Mouse (Mus musculus) midbrain, embryonic 11.5 days (tissue): ENCODE measurements around the gene Klf12. TPM values are rescaled to one million over a fixed set of nuclear protein-coding genes. Genes with fewer than 3 reads are reported as not detected.

Source experiments
- ATAC-seq: fragments of 200-750 bp; cut with Nextera tagmentation; 2 replicates; pipeline ENCODE4 v1.8.0; 2017; ENCODE audit warnings: moderate TSS enrichment, moderate library complexity; ENCODE audit not compliant: low FRiP score
- DNase-seq: peaks from one replicate; pipeline ENCODE4 v3.0.0; 2015; ENCODE audit warnings: low spot score; ENCODE audit errors: missing footprints
- H3K27ac ChIP-seq: fragments of 300-500 bp; sonication (generic); 2 replicates; pipeline ENCODE4 v1.5.1; 2014; ENCODE audit warnings: low read depth, low read length
- H3K27me3 ChIP-seq: fragments of 300-500 bp; sonication (generic); 2 replicates; pipeline ENCODE4 v1.6.1; 2014; ENCODE audit warnings: mild to moderate bottlenecking, low read length, moderate library complexity, mixed read lengths; ENCODE audit not compliant: control insufficient read depth, insufficient read depth
- H3K36me3 ChIP-seq: fragments of 300-500 bp; sonication (generic); 2 replicates; pipeline ENCODE4 v1.6.1; 2014; ENCODE audit warnings: mild to moderate bottlenecking, low read length, moderate library complexity, mixed read lengths; ENCODE audit not compliant: control insufficient read depth, insufficient read depth
- H3K4me1 ChIP-seq: fragments of 300-500 bp; sonication (generic); 2 replicates; pipeline ENCODE4 v1.6.1; 2014; ENCODE audit warnings: low read length; ENCODE audit not compliant: control insufficient read depth, insufficient read depth
- H3K4me2 ChIP-seq: fragments of 300-500 bp; sonication (generic); 2 replicates; pipeline ENCODE4 v1.6.1; 2014; ENCODE audit warnings: mild to moderate bottlenecking, moderate library complexity
- H3K4me3 ChIP-seq: fragments of 300-500 bp; sonication (generic); 2 replicates; pipeline ENCODE4 v1.5.1; 2014; ENCODE audit warnings: low read depth, low read length
- H3K9ac ChIP-seq: fragments of 300-500 bp; sonication (generic); 2 replicates; pipeline ENCODE4 v1.6.1; 2014; ENCODE audit warnings: low read length
- H3K9me3 ChIP-seq: fragments of 300-500 bp; sonication (generic); 2 replicates; pipeline ENCODE4 v1.6.1; 2016; ENCODE audit warnings: low read length; ENCODE audit not compliant: control insufficient read depth
- WGBS: fragments of 180-500 bp; shearing (Covaris S2); extraction: QIAGEN DNeasy Blood & Tissue Kit; methylation state at CpG from one replicate; pipeline ENCODE4 v1.1.7; 2014; 5-methylcytosine and 5-hydroxymethylcytosine counted together
- polyA plus RNA-seq: library from polyadenylated mRNA; unstranded; fragments of >200 nt; fragmentation: Nextera tagmentation; extraction: Ambion mirVana; gene quantifications from 2 replicates; pipeline ENCODE4 v1.2.1, GENCODE M21; 2014

The Klf12 gene
- polyA plus RNA-seq, 1 experiment from 2014 or later = 27.7 TPM

DNA sequence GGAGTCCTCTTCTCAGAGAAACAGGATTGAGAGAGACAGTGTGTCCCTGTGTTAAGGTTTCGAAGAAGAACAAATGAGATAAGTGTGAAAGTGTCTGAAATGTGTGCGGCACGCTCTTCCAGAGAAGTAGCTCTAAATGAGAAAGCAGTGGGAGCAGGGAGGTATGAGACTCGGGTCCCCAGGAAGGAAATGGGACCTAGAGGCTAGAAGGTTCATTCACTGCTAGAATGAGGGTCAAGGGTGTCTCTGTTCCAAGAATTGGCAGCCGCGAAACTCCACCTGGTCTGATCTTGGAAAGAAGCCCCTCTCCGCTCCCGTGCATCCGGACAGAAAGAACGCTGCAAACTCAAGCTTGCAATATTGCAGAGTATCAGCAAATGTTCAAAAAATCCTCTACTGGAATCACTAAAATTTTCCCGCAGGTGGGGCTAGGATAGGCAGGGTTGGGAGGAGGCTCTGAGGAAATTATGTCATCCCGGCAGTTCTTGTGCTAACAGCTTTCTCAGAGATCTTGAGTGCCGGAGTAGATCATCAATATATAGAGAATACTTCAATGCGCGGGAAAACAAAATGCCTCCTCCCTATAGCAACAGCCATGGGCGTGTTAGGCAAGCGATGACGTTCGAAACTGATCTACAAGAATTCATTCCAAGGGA is 2.2 kb upstream of the Klf12 start:
- no peak for ATAC-seq
- peak overlapping the region; percentile 85 for H3K9ac ChIP-seq
- no peaks in the 10 kb centered on the region; the same call in none of the 2 replicates for H3K27me3 ChIP-seq
- peak; percentile 91 for DNase-seq
- H3K9me3 ChIP-seq = no peaks in the 10 kb centered on the region
- peak overlapping the region; percentile 89 for H3K4me2 ChIP-seq
- H3K36me3 ChIP-seq = no peaks in the 10 kb centered on the region
- H3K4me1 ChIP-seq = peaks cover 16% of the 10 kb centered on the region; the same call in 1 of the 2 replicates
- H3K27ac ChIP-seq = peak overlapping the region; percentile 92; the same call in 1 of the 2 replicates
- 6% methylated on average over 19 of the region's 19 CpGs for whole genome bisulfite sequencing
- peak overlapping the region; percentile 58 for H3K4me3 ChIP-seq

- H3K4me1 ChIP-seq = peaks cover 19% of the 10 kb centered on the region; the same call in 1 of the 2 replicates
- peak overlapping the region; percentile 92 for H3K27ac ChIP-seq
- peak overlapping the region; percentile 85 for H3K9ac ChIP-seq
- under 1% methylated on average over 59 of the region's 60 CpGs for WGBS
- DNase-seq (peak; percentile 97), ATAC-seq (peak; percentile 47)
- peak overlapping the region; percentile 58 for H3K4me3 ChIP-seq
- no peaks in the 10 kb centered on the region for H3K9me3 ChIP-seq
- H3K27me3 ChIP-seq = no peaks in the 10 kb centered on the region; the same call in none of the 2 replicates
- H3K36me3 ChIP-seq = no peaks in the 10 kb centered on the region
- peak overlapping the region; percentile 89 for H3K4me2 ChIP-seq
These were observed 1.4 kb upstream of the Klf12 start for GRCm38 (mm10) chr14:100285656-100286585.

DNA sequence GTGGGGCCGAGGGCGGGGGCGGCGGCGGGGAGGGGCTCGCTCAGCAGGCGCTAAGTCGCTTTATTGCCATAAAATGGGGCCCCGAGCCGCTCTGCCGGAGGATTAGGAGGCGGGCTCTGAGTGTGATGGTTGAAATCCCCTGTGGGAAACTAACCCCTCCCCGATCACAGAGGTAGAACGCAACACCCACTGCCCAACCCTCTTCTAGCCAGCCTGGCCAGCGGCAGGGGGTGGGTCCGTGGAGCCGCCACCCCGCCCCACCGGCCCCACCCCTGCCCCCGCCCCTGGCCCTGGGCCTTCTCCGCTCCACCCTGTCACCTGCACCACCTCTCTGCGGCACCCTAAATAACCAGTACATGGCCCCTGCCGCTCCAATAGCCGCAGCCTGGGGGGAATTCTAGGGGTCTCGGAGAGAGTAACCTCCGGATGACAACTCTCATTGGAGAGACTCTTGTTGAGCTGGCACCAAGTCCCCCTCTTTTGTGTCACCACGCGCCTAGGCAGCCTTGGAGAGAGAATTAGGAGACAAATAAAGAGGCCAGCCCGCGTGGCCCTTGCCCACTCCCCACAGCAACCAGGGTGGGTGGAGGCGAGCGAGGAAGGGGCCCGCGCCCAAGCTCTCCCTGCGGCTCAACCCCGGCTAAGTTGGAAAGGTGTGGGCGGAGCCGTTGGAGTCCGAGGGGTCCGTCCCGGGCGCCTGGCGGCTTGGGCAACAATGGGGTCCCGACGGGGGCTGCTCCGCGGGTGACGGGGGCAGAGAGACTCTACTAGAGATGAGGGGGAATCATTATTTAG is 579 bp upstream of the Klf12 start:
- peak; percentile 96 for DNase-seq
- Histone ChIP-seq H3K4me3 (peak overlapping the region; percentile 58), H3K9ac (peak overlapping the region; percentile 85), H3K27ac (peak overlapping the region; percentile 92), H3K36me3 (no peaks in the 10 kb centered on the region), H3K9me3 (no peaks in the 10 kb centered on the region), H3K4me1 (peaks cover 19% of the 10 kb centered on the region; the same call in 1 of the 2 replicates), H3K27me3 (no peaks in the 10 kb centered on the region; the same call in none of the 2 replicates), H3K4me2 (peak overlapping the region; percentile 89)
- ATAC-seq = peak; percentile 91
- under 1% methylated on average over 47 of the region's 48 CpGs for WGBS

GRCm38 (mm10) chr14:100283411-100284118 is 914 bp downstream of the Klf12 start:
- Histone ChIP-seq H3K9me3 (peaks cover 4% of the 10 kb centered on the region; the same call in 1 of the 2 replicates), H3K9ac (peak overlapping the region; percentile 85), H3K4me2 (peak overlapping the region; percentile 89), H3K27me3 (no peaks in the 10 kb centered on the region; the same call in none of the 2 replicates), H3K4me3 (peak overlapping the region; percentile 58), H3K36me3 (no peaks in the 10 kb centered on the region), H3K27ac (peak overlapping the region; percentile 92), H3K4me1 (peaks cover 19% of the 10 kb centered on the region; the same call in 1 of the 2 replicates)
- peak; percentile 97 for DNase-seq
- ATAC-seq = no peak
- under 1% methylated on average over 27 of the region's 27 CpGs for WGBS

DNA sequence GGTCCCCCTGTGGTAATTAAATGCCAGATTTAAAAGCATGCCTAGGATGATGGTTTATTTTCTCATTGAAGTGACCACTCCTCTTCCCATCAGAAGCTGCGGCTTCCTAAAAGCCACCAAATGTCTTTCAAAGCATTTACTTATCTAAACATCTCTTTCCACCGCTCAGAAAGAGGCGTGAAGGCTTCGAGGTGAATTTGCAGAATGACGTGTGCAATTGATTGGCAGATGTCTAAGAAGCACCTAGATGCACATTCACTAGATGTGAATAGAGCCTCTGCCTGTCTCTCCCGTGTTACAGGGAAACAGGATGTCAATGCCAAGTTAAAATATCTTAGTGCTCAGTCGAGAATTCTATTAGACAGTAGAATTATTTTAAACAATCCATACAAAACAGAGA is 1.8 kb downstream of the Klf12 start:
- no peak overlapping the region; the same call in 1 of the 2 replicates for H3K27ac ChIP-seq
- peaks cover 19% of the 10 kb centered on the region; the same call in 1 of the 2 replicates for H3K4me1 ChIP-seq
- H3K36me3 ChIP-seq = no peaks in the 10 kb centered on the region
- DNase-seq (peak; percentile 89), ATAC-seq (no peak)
- peak overlapping the region; percentile 58 for H3K4me3 ChIP-seq
- no peaks in the 10 kb centered on the region; the same call in none of the 2 replicates for H3K27me3 ChIP-seq
- H3K9ac ChIP-seq = peak overlapping the region; percentile 85
- peaks cover 4% of the 10 kb centered on the region; the same call in 1 of the 2 replicates for H3K9me3 ChIP-seq
- 3% methylated on average over 7 of the region's 7 CpGs for WGBS
- peak overlapping the region; percentile 89 for H3K4me2 ChIP-seq

DNA sequence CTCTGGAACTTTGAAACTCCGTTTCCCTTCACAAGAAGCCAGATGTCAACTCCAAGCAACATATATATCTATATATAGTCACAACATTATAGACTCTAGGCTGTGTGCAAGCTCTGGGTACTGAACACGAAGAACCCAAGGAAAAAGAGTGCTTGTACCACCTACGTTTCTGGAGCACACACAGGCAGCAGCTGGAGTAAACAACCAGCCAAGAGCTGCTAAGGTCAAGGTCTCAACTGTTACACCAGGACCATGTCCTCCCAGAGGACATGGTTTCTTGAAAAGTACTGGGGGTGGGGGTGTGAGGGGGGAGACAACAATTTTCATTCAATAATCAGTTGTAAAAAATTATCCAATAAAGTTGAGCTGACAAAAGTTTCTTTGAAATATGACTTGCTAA is 2.7 kb downstream of the Klf12 start:
- Histone ChIP-seq H3K27me3 (no peaks in the 10 kb centered on the region; the same call in none of the 2 replicates), H3K4me2 (peak overlapping the region; percentile 20; the same call in 1 of the 2 replicates), H3K27ac (no peak overlapping the region), H3K4me1 (peaks cover 15% of the 10 kb centered on the region; the same call in 1 of the 2 replicates), H3K9ac (peak overlapping the region; percentile 36; the same call in 1 of the 2 replicates), H3K9me3 (peaks cover 4% of the 10 kb centered on the region; the same call in 1 of the 2 replicates), H3K36me3 (no peaks in the 10 kb centered on the region), H3K4me3 (no peak overlapping the region)
- DNase-seq = peak; percentile 68
- ATAC-seq = no peak
- WGBS = 58% methylated on average over 3 of the region's 3 CpGs

DNA sequence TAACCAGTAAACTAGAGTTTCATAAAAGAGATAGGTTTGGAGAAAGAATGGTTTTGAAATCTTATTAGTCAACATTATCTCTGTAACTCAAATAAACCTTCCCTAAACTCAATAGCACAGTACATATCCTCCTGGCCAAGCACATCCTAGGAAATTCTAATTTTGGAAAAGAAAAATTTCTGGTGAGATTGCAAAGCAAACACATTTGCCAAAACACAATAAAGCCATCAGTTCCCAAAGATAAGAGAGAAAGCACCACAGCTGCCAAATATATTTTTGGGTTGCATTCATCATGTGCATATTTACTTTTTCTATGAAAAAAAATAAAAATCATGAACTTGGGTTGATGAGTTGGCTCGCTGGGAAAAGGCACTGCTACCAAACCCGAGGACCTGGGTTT is 10.3 kb downstream of the Klf12 start:
- H3K27ac ChIP-seq = no peak overlapping the region
- WGBS = 89% methylated on average over 2 of the region's 2 CpGs
- DNase-seq (no peak), ATAC-seq (no peak)
- no peaks in the 10 kb centered on the region for H3K9me3 ChIP-seq
- no peak overlapping the region for H3K4me2 ChIP-seq
- no peak overlapping the region for H3K9ac ChIP-seq
- H3K36me3 ChIP-seq = no peaks in the 10 kb centered on the region
- H3K4me3 ChIP-seq = no peak overlapping the region
- H3K4me1 ChIP-seq = 0 out of 2 replicates have a peak, but pooled peaks cover 2% of the 10 kb centered on the region
- H3K27me3 ChIP-seq = no peaks in the 10 kb centered on the region

DNA sequence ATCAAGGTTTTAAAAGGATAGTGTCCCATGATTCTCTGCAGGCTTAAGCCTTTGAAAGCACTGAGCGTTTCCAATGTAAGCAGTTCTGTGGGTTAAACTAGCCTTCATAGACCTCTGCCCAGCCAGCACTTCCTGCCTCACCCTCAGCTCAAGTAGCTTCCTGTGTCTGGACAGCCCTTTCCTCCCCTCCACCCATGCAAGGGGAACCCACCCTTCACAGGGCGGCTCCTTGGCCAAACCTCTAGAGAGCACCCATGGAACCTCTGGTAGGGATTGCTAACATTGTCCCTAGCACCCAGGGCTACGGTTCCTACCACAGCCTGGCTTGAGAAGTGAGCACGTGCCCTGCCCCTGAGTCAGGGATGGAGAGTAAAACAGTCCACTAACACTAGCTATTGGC is 23.9 kb downstream of the Klf12 start:
- Histone ChIP-seq H3K4me1 (no peaks in the 10 kb centered on the region), H3K4me3 (no peak overlapping the region), H3K36me3 (no peaks in the 10 kb centered on the region), H3K9me3 (no peaks in the 10 kb centered on the region), H3K4me2 (no peak overlapping the region), H3K27ac (no peak overlapping the region), H3K27me3 (no peaks in the 10 kb centered on the region), H3K9ac (no peak overlapping the region)
- DNase-seq (no peak), ATAC-seq (0 out of 2 replicates have a peak, but pooled peaks have one; percentile 19)
- 84% methylated on average over 4 of the region's 4 CpGs for WGBS
